Mouse (Mus musculus) liver, embryonic 14.5 days (tissue): ENCODE data around the gene Osbp2.

ENCODE experiments used
- CTCF ChIP-seq: IDR thresholded peaks from 2 replicates; pipeline ENCODE4 v1.5.1; 2016; ENCODE audit warnings: antibody characterized with exemption, low read depth, control low read depth
- EP300 ChIP-seq: IDR thresholded peaks from 2 replicates; pipeline ENCODE4 v1.6.1; 2016; ENCODE audit warnings: antibody characterized with exemption, low read depth

DNA sequence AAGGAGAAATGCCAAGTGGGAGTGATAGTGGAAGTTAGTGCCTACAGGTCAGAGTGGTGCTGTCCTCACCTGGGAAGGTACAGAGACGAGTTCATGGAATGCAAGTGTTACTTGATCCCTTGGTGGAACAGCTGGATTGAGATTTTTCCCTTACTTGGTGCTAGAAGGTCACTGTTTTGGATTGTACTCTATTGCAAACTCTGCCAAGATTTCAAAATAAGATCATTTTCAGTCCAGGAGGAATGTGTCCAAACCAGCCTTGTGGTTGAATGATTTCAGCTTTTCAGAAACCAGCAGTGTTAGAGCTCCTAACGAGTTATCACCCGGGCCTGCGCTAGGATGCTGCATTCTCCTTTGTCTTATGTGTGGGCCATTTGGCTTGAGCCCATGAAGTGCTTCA is 189.2 kb downstream of the Osbp2 start:
- TF ChIP-seq EP300 (no peak), CTCF (no peak)
